Mouse (Mus musculus): ENCODE data around the gene Foxo1. TPM values are rescaled to one million over a fixed set of nuclear protein-coding genes. Genes with fewer than 3 reads are reported as not detected.
A peak's percentile ranks its signal among the peaks of the same experiment; 100 is the strongest.

Foxo1 gene
- 3.7 and 4.3 TPM in 2 replicates for polyA plus RNA-seq (2016; fragmentation: Nextera tagmentation; extraction: Ambion mirVana)

DNA sequence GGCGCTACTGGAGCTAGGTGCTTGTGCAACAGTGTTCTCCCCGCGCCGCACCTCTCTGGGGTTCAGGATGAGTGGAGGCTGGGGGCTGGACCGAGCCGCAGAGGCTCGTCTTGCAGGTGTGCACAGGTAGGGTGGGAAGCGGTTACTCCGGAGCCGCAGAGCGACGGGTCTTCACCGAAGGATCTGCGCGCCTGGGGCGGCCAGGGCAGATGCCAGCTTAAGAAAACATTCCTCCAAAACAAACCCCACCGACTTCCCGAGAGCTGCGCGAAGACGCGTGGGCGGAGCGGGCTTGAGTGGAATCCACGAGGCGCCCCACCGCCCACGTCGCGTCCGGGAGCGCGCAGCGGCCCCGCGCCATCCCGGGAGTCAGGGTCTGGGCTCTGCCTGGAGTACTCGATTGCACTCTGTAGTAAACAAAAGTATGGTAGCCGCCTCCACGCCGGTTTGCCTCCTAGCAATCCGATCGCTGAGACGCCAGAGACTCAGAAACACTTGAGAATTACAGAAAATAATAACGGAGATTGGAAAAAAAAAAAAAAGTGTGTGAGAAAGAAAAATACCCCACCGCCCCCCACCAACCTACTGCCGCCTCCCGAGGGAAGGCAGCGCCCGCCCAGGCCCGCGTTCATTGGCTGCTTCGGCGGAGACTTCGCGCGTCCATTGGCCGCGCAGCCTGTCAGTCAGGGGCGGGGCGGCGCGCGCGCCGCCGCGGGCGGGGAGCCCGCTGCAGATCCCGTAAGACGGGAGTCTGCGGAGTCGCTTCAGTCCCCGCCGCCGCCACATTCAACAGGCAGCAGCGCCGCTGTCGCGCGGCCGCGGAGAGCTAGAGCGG is at the start of gene Foxo1:
TSS of gene Foxo1 (plus strand) at position 685 of the 835 bp plus-strand sequence.
- Histone ChIP-seq H3K36me3 (no peaks in the 10 kb centered on the region), H3K4me3 (peak within 1 kb of the TSS; percentile 72), H3K27me3 (replicated peaks) (peaks cover 53% of the 10 kb centered on the region), H3K27ac (no peak within 1 kb of the TSS), H3K4me2 (replicated peaks) (peak within 1 kb of the TSS; percentile 85), H3K9ac (peak within 1 kb of the TSS; percentile 65), H3K4me1 (peaks cover 16% of the 10 kb centered on the region), H3K9me3 (no peaks in the 10 kb centered on the region)
- ATAC-seq (ENCODE audit: low FRiP score, low read depth): peak; percentile 93
- WGBS: under 1% methylated on average over 85 of the region's 85 CpGs

GRCm38 (mm10) chr3:52218864-52219263 is 49.3 kb upstream of the Foxo1 start:
- no peak overlapping the region for H3K9ac ChIP-seq
- no peak for ATAC-seq (ENCODE audit: low FRiP score, low read depth)
- no peak overlapping the region for H3K4me2 ChIP-seq (replicated peaks)
- no peaks in the 10 kb centered on the region for H3K9me3 ChIP-seq
- H3K36me3 ChIP-seq: no peaks in the 10 kb centered on the region
- no peak overlapping the region for H3K4me3 ChIP-seq
- no peaks in the 10 kb centered on the region for H3K27me3 ChIP-seq (replicated peaks)
- H3K4me1 ChIP-seq: no peaks in the 10 kb centered on the region
- 85% methylated on average over 7 of the region's 7 CpGs for WGBS
- H3K27ac ChIP-seq: no peak overlapping the region

GRCm38 (mm10) chr3:52221082-52221481 is 47.1 kb upstream of the Foxo1 start:
- H3K4me3 ChIP-seq: no peak overlapping the region
- ATAC-seq (ENCODE audit: low FRiP score, low read depth): no peak
- H3K9me3 ChIP-seq: no peaks in the 10 kb centered on the region
- no peak overlapping the region for H3K4me2 ChIP-seq (replicated peaks)
- no peak overlapping the region for H3K27ac ChIP-seq
- H3K9ac ChIP-seq: no peak overlapping the region
- no peaks in the 10 kb centered on the region for H3K4me1 ChIP-seq
- H3K27me3 ChIP-seq (replicated peaks): no peaks in the 10 kb centered on the region
- WGBS: 68% methylated on average over 3 of the region's 3 CpGs
- no peaks in the 10 kb centered on the region for H3K36me3 ChIP-seq

DNA sequence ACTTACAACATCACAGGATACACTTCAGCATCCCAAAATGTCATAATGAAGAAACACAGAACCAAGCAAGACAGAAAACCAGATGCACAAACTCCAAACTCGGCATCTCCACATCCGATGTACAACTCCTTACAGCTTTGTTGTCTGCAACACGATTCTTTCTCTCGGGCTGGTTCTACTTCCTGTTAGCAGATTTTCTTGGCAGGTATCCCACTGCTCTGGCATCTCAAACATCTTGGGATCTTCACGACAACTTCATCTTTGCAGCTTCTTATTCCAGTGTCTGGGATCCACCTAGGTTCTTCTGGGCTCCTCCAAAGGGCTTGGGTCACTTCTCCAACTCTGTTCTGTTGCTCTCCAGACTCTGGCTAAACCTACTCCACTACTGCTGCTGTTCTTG is 46.2 kb upstream of the Foxo1 start:
- ATAC-seq (ENCODE audit: low FRiP score, low read depth): no peak
- no peak overlapping the region for H3K27ac ChIP-seq
- no peaks in the 10 kb centered on the region for H3K36me3 ChIP-seq
- no peaks in the 10 kb centered on the region for H3K9me3 ChIP-seq
- no peak overlapping the region for H3K4me3 ChIP-seq
- WGBS: 89% methylated on average over 5 of the region's 5 CpGs
- H3K9ac ChIP-seq: no peak overlapping the region
- no peaks in the 10 kb centered on the region for H3K27me3 ChIP-seq (replicated peaks)
- H3K4me2 ChIP-seq (replicated peaks): no peak overlapping the region
- H3K4me1 ChIP-seq: no peaks in the 10 kb centered on the region

DNA sequence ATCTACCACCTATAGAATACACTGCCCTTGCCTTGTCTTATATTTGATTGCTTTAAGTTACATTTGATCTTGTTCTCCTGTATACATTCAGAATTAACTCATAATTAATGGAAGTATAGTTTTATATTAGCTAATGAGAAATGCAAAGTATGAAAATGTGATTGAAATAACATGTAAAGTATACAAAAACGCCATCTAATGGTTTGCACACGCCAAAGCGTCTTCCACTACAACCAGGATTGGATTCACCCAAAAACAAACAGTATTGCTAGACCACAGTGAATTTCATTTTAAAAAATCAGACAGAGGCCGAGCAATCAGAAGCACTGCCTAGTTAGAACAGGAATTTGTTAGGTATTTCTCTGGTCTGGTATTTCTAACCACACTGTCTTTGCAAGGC is 31.6 kb upstream of the Foxo1 start:
- no peaks in the 10 kb centered on the region for H3K9me3 ChIP-seq
- no peak overlapping the region for H3K27ac ChIP-seq
- no peak overlapping the region for H3K4me3 ChIP-seq
- H3K9ac ChIP-seq: no peak overlapping the region
- no peaks in the 10 kb centered on the region for H3K27me3 ChIP-seq (replicated peaks)
- WGBS: 82% methylated on average over 4 of the region's 4 CpGs
- no peak for ATAC-seq (ENCODE audit: low FRiP score, low read depth)
- H3K4me1 ChIP-seq: no peaks in the 10 kb centered on the region
- H3K4me2 ChIP-seq (replicated peaks): no peak overlapping the region
- no peaks in the 10 kb centered on the region for H3K36me3 ChIP-seq

DNA sequence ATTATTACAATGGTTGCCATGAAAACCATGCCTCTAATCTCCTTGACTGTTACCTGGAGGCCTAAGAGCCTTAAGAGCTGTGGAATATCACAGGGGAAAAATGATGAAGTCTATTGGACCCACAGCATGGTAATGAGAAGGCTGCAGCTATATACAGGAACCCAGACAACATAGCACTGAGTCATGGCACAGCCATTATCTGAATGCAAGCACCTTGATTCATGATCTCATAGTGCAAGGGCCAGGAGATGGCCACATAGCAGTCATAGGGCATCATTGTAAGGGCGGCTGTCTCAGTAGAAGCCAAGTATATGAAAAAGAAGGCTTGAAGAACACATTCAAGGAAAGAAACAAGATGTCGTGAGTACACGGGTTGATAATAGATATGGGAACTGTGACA is 31.0 kb upstream of the Foxo1 start:
- H3K36me3 ChIP-seq: no peaks in the 10 kb centered on the region
- 88% methylated on average over 3 of the region's 3 CpGs for WGBS
- H3K4me1 ChIP-seq: no peaks in the 10 kb centered on the region
- H3K4me2 ChIP-seq (replicated peaks): no peak overlapping the region
- H3K27me3 ChIP-seq (replicated peaks): no peaks in the 10 kb centered on the region
- H3K9me3 ChIP-seq: no peaks in the 10 kb centered on the region
- no peak overlapping the region for H3K4me3 ChIP-seq
- no peak overlapping the region for H3K9ac ChIP-seq
- ATAC-seq (ENCODE audit: low FRiP score, low read depth): no peak
- H3K27ac ChIP-seq: no peak overlapping the region

- no peak overlapping the region for H3K4me2 ChIP-seq (replicated peaks)
- no peak overlapping the region for H3K27ac ChIP-seq
- H3K4me3 ChIP-seq: no peak overlapping the region
- no peak for ATAC-seq (ENCODE audit: low FRiP score, low read depth)
- H3K27me3 ChIP-seq (replicated peaks): no peaks in the 10 kb centered on the region
- H3K9me3 ChIP-seq: no peaks in the 10 kb centered on the region
- no peaks in the 10 kb centered on the region for H3K4me1 ChIP-seq
- WGBS: 84% methylated on average over 5 of the region's 5 CpGs
- H3K36me3 ChIP-seq: no peaks in the 10 kb centered on the region
- H3K9ac ChIP-seq: no peak overlapping the region
Observed at GRCm38 (mm10) chr3:52241062-52241461, 27.1 kb upstream of the Foxo1 start.

GRCm38 (mm10) chr3:52242457-52243105 is 25.6 kb upstream of the Foxo1 start:
- H3K27me3 ChIP-seq (replicated peaks): no peaks in the 10 kb centered on the region
- H3K27ac ChIP-seq: no peak overlapping the region
- no peaks in the 10 kb centered on the region for H3K36me3 ChIP-seq
- peak; percentile 50; the same call in 1 of the 2 replicates for ATAC-seq (ENCODE audit: low FRiP score, low read depth)
- H3K9me3 ChIP-seq: no peaks in the 10 kb centered on the region
- 46% methylated on average over 6 of the region's 6 CpGs for WGBS
- H3K4me1 ChIP-seq: no peaks in the 10 kb centered on the region
- no peak overlapping the region for H3K4me3 ChIP-seq
- no peak overlapping the region for H3K4me2 ChIP-seq (replicated peaks)
- no peak overlapping the region for H3K9ac ChIP-seq

- Histone ChIP-seq H3K4me1 (no peaks in the 10 kb centered on the region), H3K27me3 (replicated peaks) (no peaks in the 10 kb centered on the region), H3K4me3 (no peak overlapping the region), H3K9ac (no peak overlapping the region), H3K36me3 (no peaks in the 10 kb centered on the region), H3K4me2 (replicated peaks) (no peak overlapping the region), H3K27ac (no peak overlapping the region), H3K9me3 (no peaks in the 10 kb centered on the region)
- no peak for ATAC-seq (ENCODE audit: low FRiP score, low read depth)
- 59% methylated on average over 12 of the region's 12 CpGs for WGBS
Observed at GRCm38 (mm10) chr3:52243271-52244021, 24.7 kb upstream of the Foxo1 start.

- Histone ChIP-seq H3K36me3 (no peaks in the 10 kb centered on the region), H3K9ac (no peak overlapping the region), H3K4me2 (replicated peaks) (no peak overlapping the region), H3K27me3 (replicated peaks) (no peaks in the 10 kb centered on the region), H3K27ac (no peak overlapping the region), H3K4me1 (no peaks in the 10 kb centered on the region), H3K9me3 (no peaks in the 10 kb centered on the region), H3K4me3 (no peak overlapping the region)
- 81% methylated on average over 12 of the region's 12 CpGs for WGBS
- no peak for ATAC-seq (ENCODE audit: low FRiP score, low read depth)
Observed at GRCm38 (mm10) chr3:52245996-52246830, 21.9 kb upstream of the Foxo1 start.

DNA sequence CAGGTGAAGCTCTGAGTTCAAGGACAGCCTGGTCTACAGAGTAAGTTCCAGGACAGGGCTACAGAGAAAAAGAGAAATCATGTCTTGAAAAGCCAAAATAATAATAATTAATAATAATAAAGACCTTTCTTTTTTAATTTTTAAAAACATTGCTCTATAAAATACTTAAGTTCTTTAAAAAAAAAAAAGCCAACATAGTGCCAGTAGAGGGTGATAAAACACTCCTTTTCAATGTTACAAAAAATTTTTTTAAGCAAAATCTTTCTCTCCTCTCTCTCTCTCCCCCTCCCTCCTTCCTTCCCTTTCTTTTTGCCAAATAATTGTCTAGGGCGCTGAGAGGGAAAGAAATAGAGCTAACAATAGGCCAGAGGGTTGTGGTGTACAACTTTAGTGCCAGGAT is 17.0 kb upstream of the Foxo1 start:
- Histone ChIP-seq H3K27ac (no peak overlapping the region), H3K4me1 (no peaks in the 10 kb centered on the region), H3K9me3 (no peaks in the 10 kb centered on the region), H3K36me3 (no peaks in the 10 kb centered on the region), H3K4me3 (no peak overlapping the region), H3K27me3 (replicated peaks) (no peaks in the 10 kb centered on the region), H3K4me2 (replicated peaks) (no peak overlapping the region), H3K9ac (no peak overlapping the region)
- no peak for ATAC-seq (ENCODE audit: low FRiP score, low read depth)
- WGBS: 36% methylated on average over 1 of the region's 1 CpGs
